Mouse (Mus musculus) limb, embryonic 14.5 days (tissue): ENCODE results near the gene Fcgr4. TPM values are rescaled to one million over a fixed set of nuclear protein-coding genes. Genes with fewer than 3 reads are reported as not detected.
A peak's percentile ranks its signal among the peaks of the same experiment; 100 is the strongest.
"Not testable (repeated sequence)": the region's sequence is repeated elsewhere in the genome, so short reads cannot be mapped to it uniquely, and the experiment has no call there.

Source experiments
- ATAC-seq: fragments of 200-750 bp; cut with Nextera tagmentation; 2 replicates; pipeline ENCODE4 v1.8.0; 2017; ENCODE audit warnings: low read depth, moderate number of reproducible peaks, moderate TSS enrichment; ENCODE audit not compliant: low FRiP score
- DNase-seq: peaks from one replicate; pipeline ENCODE4 v3.0.0-alpha.2; 2015; ENCODE audit warnings: low spot score
- H3K27ac ChIP-seq: fragments of 300-500 bp; sonication (generic); replicated peaks from 2 replicates; pipeline ENCODE4 v1.5.1; 2014; ENCODE audit warnings: low read depth, mild to moderate bottlenecking, low read length, moderate library complexity, mixed read lengths
- H3K27me3 ChIP-seq: fragments of 300-500 bp; sonication (generic); 2 replicates; pipeline ENCODE4 v1.6.1; 2014; ENCODE audit warnings: low read length, mixed read lengths; ENCODE audit not compliant: control insufficient read depth, insufficient read depth
- H3K36me3 ChIP-seq: fragments of 300-500 bp; sonication (generic); 2 replicates; pipeline ENCODE4 v1.6.1; 2014; ENCODE audit warnings: mild to moderate bottlenecking, low read length, moderate library complexity, mixed read lengths; ENCODE audit not compliant: control insufficient read depth, insufficient read depth
- H3K4me1 ChIP-seq: fragments of 300-500 bp; sonication (generic); 2 replicates; pipeline ENCODE4 v1.6.1; 2014; ENCODE audit warnings: antibody characterized with exemption, low read length, mixed read lengths; ENCODE audit not compliant: control insufficient read depth, insufficient read depth
- H3K4me2 ChIP-seq: fragments of 300-500 bp; sonication (generic); replicated peaks from 2 replicates; pipeline ENCODE4 v1.6.1; 2014; ENCODE audit warnings: low read depth, mild to moderate bottlenecking, low read length, moderate library complexity; ENCODE audit not compliant: severe bottlenecking
- H3K4me3 ChIP-seq: fragments of 300-500 bp; sonication (generic); replicated peaks from 2 replicates; pipeline ENCODE4 v1.5.1; 2014; ENCODE audit warnings: low read length
- H3K9ac ChIP-seq: fragments of 300-500 bp; sonication (generic); 2 replicates; pipeline ENCODE4 v1.6.1; 2014; ENCODE audit warnings: mild to moderate bottlenecking, low read depth, low read length, moderate library complexity; ENCODE audit not compliant: severe bottlenecking
- H3K9me3 ChIP-seq: fragments of 300-500 bp; sonication (generic); 2 replicates; pipeline ENCODE4 v1.6.1; 2016; ENCODE audit warnings: low read length; ENCODE audit not compliant: control insufficient read depth
- WGBS: fragments of 180-500 bp; shearing (Covaris S2); extraction: QIAGEN DNeasy Blood & Tissue Kit; methylation state at CpG from one replicate; pipeline ENCODE4 v1.1.7; 2014; 5-methylcytosine and 5-hydroxymethylcytosine counted together
- polyA plus RNA-seq, 2 experiments: library from polyadenylated mRNA; depleted of rRNA in 1 of 2; stranded (reverse) in 1 of 2; unstranded in 1 of 2; fragments of >200 nt; fragmentation: Nextera tagmentation in 1 of 2; extraction: Ambion mirVana in 1 of 2; gene quantifications; 2 replicates each; pipeline versions ENCODE4 v1.2.1 to v1.2.3; 2012 to 2014

Gene Fcgr4
- polyA plus RNA-seq, 2 experiments, result 0.59 to 0.75 TPM

DNA sequence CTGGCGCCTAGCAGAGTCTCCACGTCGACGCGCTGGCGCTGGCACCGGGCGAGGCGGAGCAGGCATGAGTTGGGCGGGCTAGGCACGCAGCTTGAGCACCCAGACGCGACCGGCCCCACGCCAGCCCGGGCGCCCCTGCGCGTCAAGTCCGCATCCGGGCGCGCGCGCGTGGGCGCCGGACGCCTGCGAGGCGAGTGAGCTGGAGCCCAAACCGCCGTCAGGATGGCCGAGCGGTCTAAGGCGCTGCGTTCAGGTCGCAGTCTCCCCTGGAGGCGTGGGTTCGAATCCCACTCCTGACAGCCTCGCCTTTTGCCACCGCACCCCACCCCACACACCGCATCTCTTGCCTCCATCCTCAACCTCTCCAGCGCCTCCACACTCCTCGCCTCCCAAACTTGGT, 47.0 kb downstream of the Fcgr4 start:
- Histone ChIP-seq H3K27me3 (peaks cover 39% of the 10 kb centered on the region), H3K4me2 (peak overlapping the region; percentile 38), H3K4me3 (peak overlapping the region; percentile 29)
- H3K9me3 ChIP-seq, H3K27ac ChIP-seq, H3K36me3 ChIP-seq, H3K4me1 ChIP-seq, H3K9ac ChIP-seq, DNase-seq: not testable (repeated sequence)
- ATAC-seq, result peak; percentile 3; the same call in 1 of the 2 replicates
- WGBS, result 6% methylated on average over 24 of the region's 45 CpGs

DNA sequence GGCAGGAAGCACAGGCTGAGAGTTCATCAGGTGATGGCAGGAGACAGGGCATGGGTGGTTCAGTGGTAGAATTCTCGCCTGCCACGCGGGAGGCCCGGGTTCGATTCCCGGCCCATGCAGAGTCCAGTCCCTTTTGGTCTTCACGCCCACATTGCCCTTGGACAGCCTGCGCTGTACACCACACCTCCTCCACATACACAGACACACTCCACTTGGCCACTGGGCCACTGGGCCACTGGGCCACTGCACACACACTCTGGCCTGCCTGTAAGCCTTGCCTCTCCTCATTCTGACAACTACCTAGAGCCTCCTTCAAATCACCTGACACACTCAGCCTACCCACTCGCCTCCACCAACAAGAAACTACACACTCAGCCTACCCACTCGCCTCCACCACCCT, 47.9 kb downstream of the Fcgr4 start:
- not testable (repeated sequence) for H3K9ac ChIP-seq
- peak; percentile 10; the same call in 1 of the 2 replicates for ATAC-seq
- WGBS, result 23% methylated on average over 2 of the region's 10 CpGs

DNA sequence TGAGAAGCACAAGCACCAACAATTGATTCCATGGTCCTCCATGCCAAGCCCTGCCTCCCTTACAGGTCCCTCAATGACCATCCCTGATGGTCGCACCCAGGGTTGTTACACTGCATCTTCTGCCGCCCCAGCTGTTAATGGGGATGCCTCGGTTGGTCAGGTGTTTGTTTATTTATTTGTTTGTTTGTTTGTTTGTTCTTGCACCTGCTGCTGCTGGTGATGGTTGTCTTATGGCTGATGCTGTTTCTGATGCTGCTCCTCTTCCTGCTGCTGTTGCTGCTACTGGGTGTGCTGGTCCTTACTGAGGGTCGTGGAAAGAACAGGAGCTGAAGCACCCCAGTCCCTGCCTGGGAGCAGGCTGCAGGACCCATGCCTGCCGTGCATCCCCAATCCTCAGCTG, 49.2 kb downstream of the Fcgr4 start:
- H3K9me3 ChIP-seq, H3K4me3 ChIP-seq, DNase-seq, H3K36me3 ChIP-seq, H3K4me1 ChIP-seq, ATAC-seq, H3K4me2 ChIP-seq, H3K9ac ChIP-seq, H3K27ac ChIP-seq: not testable (repeated sequence)
- 45% methylated on average over 5 of the region's 5 CpGs for WGBS
- peaks cover 38% of the 10 kb centered on the region for H3K27me3 ChIP-seq

More for the DNA sequence above, 47.9 kb downstream of the Fcgr4 start:
- not testable (repeated sequence) for H3K4me2 ChIP-seq, H3K4me3 ChIP-seq, H3K36me3 ChIP-seq, H3K4me1 ChIP-seq, DNase-seq, H3K9me3 ChIP-seq, H3K27ac ChIP-seq
- peaks cover 39% of the 10 kb centered on the region for H3K27me3 ChIP-seq

DNA sequence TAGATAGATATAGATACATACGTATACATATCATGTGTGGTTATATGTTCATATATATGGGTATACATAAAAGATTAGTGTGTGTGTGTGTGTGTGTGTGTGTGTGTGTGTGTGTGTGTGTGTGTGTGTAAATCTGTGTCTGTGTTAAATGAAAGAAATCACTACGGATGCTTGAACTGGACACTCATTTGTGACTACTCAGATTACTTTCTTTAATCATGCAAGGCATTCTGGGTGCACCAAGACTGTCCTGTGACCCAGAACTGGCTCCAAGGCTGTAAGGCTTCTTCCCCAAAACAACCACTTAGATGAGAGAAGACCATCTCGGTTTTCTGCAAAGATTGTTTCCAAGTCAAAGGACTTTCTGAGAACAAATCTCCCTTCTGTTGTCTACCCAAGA, 50.8 kb downstream of the Fcgr4 start:
- not testable (repeated sequence) for H3K4me3 ChIP-seq
- 63% methylated on average over 3 of the region's 3 CpGs for whole genome bisulfite sequencing
- H3K27me3 ChIP-seq, result peaks cover 34% of the 10 kb centered on the region

DNA sequence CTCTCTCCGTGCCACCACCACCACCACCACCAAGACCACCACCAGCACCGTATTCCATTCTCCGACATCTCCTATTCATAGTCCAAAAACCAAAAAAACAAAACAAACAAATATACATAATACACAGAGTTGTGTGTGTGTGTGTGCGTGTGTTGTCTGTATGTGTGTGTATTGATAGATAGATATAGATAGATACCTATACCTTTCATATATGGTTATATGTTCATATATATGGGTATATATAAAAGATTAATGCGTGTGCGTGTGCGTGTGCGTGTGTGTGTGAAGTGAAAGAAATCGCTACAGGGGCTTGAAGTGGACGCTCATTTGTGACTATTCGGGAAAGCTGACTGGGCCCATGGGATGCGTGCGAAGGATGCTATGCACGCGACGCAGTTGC, 52.2 kb downstream of the Fcgr4 start:
- H3K4me1 ChIP-seq, H3K4me3 ChIP-seq, H3K9me3 ChIP-seq, ATAC-seq, H3K4me2 ChIP-seq, H3K9ac ChIP-seq, H3K36me3 ChIP-seq, H3K27ac ChIP-seq, DNase-seq: not testable (repeated sequence)
- H3K27me3 ChIP-seq, result peaks cover 24% of the 10 kb centered on the region
- WGBS, result 26% methylated on average over 11 of the region's 16 CpGs

More for the DNA sequence above, 50.8 kb downstream of the Fcgr4 start:
- H3K9ac ChIP-seq, H3K27ac ChIP-seq, H3K9me3 ChIP-seq, H3K36me3 ChIP-seq, H3K4me1 ChIP-seq, H3K4me2 ChIP-seq, ATAC-seq: not testable (repeated sequence)
- peak; percentile 15 for DNase-seq

DNA sequence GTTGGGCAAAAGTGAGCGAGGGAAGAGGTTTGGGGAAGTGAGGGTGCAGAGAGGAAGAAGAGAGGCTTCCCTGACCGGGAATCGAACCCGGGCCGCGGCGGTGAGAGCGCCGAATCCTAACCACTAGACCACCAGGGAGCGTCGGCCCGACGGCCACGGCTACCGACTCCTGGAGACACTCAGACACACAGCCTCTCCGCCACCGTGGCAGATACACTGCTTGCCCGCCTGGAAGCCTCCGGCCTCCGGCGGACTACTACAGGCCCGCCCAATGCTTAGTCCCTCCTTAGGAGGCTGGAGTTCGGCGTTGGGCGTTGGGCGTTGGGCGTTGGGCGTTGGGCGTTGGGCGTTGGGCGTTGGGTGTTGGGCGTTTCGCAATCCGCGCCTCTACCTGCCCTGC, 53.0 kb downstream of the Fcgr4 start:
- H3K9me3 ChIP-seq, H3K27ac ChIP-seq, H3K4me2 ChIP-seq, H3K9ac ChIP-seq, H3K36me3 ChIP-seq, DNase-seq, H3K4me1 ChIP-seq, H3K4me3 ChIP-seq: not testable (repeated sequence)
- WGBS, result no CpG with 5 or more reads among the region's 35 CpGs
- ATAC-seq, result peak; percentile 58
- H3K27me3 ChIP-seq, result peaks cover 21% of the 10 kb centered on the region

DNA sequence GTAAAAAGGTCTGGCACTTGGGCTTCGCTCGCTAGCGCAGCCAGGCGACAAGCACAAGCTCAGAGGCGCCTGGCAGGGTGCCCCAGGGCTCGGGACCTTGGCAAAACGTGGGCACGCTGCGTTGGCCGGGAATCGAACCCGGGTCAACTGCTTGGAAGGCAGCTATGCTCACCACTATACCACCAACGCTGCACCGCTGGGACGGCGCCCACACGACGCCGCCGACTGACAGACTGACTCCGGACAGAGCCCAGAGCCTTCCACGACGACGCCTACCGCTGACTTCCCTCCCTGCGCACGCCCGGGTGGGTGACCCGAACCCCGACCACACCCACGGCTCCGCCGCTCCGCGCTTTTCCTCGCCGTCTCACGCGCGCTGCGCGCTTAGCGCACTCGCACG, 53.5 kb downstream of the Fcgr4 start:
- H3K27ac ChIP-seq, DNase-seq, H3K4me3 ChIP-seq, H3K4me1 ChIP-seq, H3K9me3 ChIP-seq, H3K4me2 ChIP-seq, H3K36me3 ChIP-seq, H3K9ac ChIP-seq: not testable (repeated sequence)
- no CpG with 5 or more reads among the region's 45 CpGs for WGBS
- peaks cover 23% of the 10 kb centered on the region for H3K27me3 ChIP-seq
- ATAC-seq, result peak; percentile 35

DNA sequence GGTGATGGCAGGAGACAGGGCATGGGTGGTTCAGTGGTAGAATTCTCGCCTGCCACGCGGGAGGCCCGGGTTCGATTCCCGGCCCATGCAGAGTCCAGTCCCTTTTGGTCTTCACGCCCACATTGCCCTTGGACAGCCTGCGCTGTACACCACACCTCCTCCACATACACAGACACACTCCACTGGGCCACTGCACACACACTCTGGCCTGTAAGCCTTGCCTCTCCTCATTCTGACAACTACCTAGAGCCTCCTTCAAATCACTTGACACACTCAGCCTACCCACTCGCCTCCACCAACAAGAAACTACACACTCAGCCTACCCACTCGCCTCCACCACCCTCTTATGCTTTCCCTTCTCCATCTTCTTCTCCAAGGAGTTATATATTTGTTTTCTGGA, 55.6 kb downstream of the Fcgr4 start:
- not testable (repeated sequence) for H3K4me3 ChIP-seq, H3K27ac ChIP-seq, H3K4me1 ChIP-seq, DNase-seq, H3K36me3 ChIP-seq, H3K9me3 ChIP-seq, H3K4me2 ChIP-seq, H3K9ac ChIP-seq
- H3K27me3 ChIP-seq, result peaks cover 29% of the 10 kb centered on the region
- WGBS, result 20% methylated on average over 4 of the region's 10 CpGs
- ATAC-seq, result peak; percentile 15; the same call in 1 of the 2 replicates
